Mouse (Mus musculus) forebrain, embryonic 14.5 days (tissue): ENCODE data around the gene Prokr1. TPM values are rescaled to one million over a fixed set of nuclear protein-coding genes. Genes with fewer than 3 reads are reported as not detected.
A peak's percentile ranks its signal among the peaks of the same experiment; 100 is the strongest.

Experiments
- ATAC-seq: fragments of 200-750 bp; cut with Nextera tagmentation; 2 replicates; pipeline ENCODE4 v1.8.0; 2017; ENCODE audit warnings: mild to moderate bottlenecking, moderate library complexity
- DNase-seq: peaks from one replicate; pipeline ENCODE4 v3.0.0-alpha.2; 2015; ENCODE audit warnings: low spot score
- H3K27ac ChIP-seq: fragments of 300-500 bp; sonication (generic); 2 replicates; pipeline ENCODE4 v1.5.1; 2014; ENCODE audit warnings: low read depth, mild to moderate bottlenecking, control low read depth, low read length, moderate library complexity
- H3K27me3 ChIP-seq: fragments of 300-500 bp; sonication (generic); replicated peaks from 2 replicates; pipeline ENCODE4 v1.6.1; 2014; ENCODE audit warnings: low read length, control low read depth, mixed read lengths; ENCODE audit not compliant: control insufficient read depth, insufficient read depth
- H3K36me3 ChIP-seq: fragments of 300-500 bp; sonication (generic); 2 replicates; pipeline ENCODE4 v1.6.1; 2014; ENCODE audit warnings: low read length, control low read depth; ENCODE audit not compliant: control insufficient read depth, insufficient read depth
- H3K4me1 ChIP-seq: fragments of 300-500 bp; sonication (generic); 2 replicates; pipeline ENCODE4 v1.6.1; 2014; ENCODE audit warnings: antibody characterized with exemption, low read length, control low read depth; ENCODE audit not compliant: control insufficient read depth, insufficient read depth
- H3K4me2 ChIP-seq: fragments of 300-500 bp; sonication (generic); 2 replicates; pipeline ENCODE4 v1.6.1; 2014; ENCODE audit warnings: mild to moderate bottlenecking, control low read depth, low read length
- H3K4me3 ChIP-seq: fragments of 300-500 bp; sonication (generic); 2 replicates; pipeline ENCODE4 v1.5.1; 2014; ENCODE audit warnings: low read depth, low read length, control low read depth
- H3K9ac ChIP-seq: fragments of 300-500 bp; sonication (generic); 2 replicates; pipeline ENCODE4 v1.6.1; 2014; ENCODE audit warnings: mild to moderate bottlenecking, low read length, control low read depth, moderate library complexity
- H3K9me3 ChIP-seq: fragments of 300-500 bp; sonication (generic); replicated peaks from 2 replicates; pipeline ENCODE4 v1.6.1; 2016; ENCODE audit warnings: low read length, control low read depth, mixed read lengths; ENCODE audit not compliant: control insufficient read depth
- WGBS: fragments of 180-500 bp; shearing (Covaris S2); extraction: QIAGEN DNeasy Blood & Tissue Kit; methylation state at CpG from one replicate; pipeline ENCODE4 v1.1.7; 2014; 5-methylcytosine and 5-hydroxymethylcytosine counted together
- polyA plus RNA-seq: library from polyadenylated mRNA; unstranded; fragments of >200 nt; fragmentation: Nextera tagmentation; extraction: Ambion mirVana; gene quantifications from 2 replicates; pipeline ENCODE4 v1.2.1, GENCODE M21; 2014

Prokr1 gene
- polyA plus RNA-seq, 1 experiment from 2014 or later = 3.1 TPM

- DNase-seq (peak; percentile 68), ATAC-seq (peak; percentile 71)
- no peak overlapping the region for H3K9ac ChIP-seq
- 54% methylated on average over 11 of the region's 11 CpGs for WGBS
- H3K36me3 ChIP-seq = no peaks in the 10 kb centered on the region
- H3K4me2 ChIP-seq = peak overlapping the region; percentile 17; the same call in 1 of the 2 replicates
- no peaks in the 10 kb centered on the region for H3K27me3 ChIP-seq
- no peak overlapping the region for H3K4me3 ChIP-seq
- H3K4me1 ChIP-seq = no peaks in the 10 kb centered on the region
- 0 out of 2 replicates have a peak overlapping the region, but pooled peaks have one; percentile 14 for H3K27ac ChIP-seq
- H3K9me3 ChIP-seq = no peaks in the 10 kb centered on the region
Measured at GRCm38 (mm10) chr6:87614794-87615695, 24.5 kb upstream of the Prokr1 start.

- ATAC-seq = no peak
- Histone ChIP-seq H3K4me2 (no peak overlapping the region), H3K36me3 (no peaks in the 10 kb centered on the region), H3K4me3 (no peak overlapping the region), H3K27me3 (no peaks in the 10 kb centered on the region), H3K4me1 (peaks cover 5% of the 10 kb centered on the region), H3K27ac (no peak overlapping the region), H3K9ac (no peak overlapping the region), H3K9me3 (no peaks in the 10 kb centered on the region)
- peak; percentile 79 for DNase-seq
Measured at GRCm38 (mm10) chr6:87599825-87600224, 9.3 kb upstream of the Prokr1 start.

- DNase-seq (peak; percentile 91), ATAC-seq (peak; percentile 95)
- H3K27ac ChIP-seq = peak overlapping the region; percentile 6; the same call in 1 of the 2 replicates
Measured at GRCm38 (mm10) chr6:87597116-87597833, 6.7 kb upstream of the Prokr1 start.

GRCm38 (mm10) chr6:87594188-87594587 lies 3.6 kb upstream of the Prokr1 start:
- Histone ChIP-seq H3K27ac (no peak overlapping the region), H3K27me3 (no peaks in the 10 kb centered on the region), H3K4me1 (peaks cover 11% of the 10 kb centered on the region), H3K36me3 (no peaks in the 10 kb centered on the region), H3K4me3 (no peak overlapping the region), H3K9ac (no peak overlapping the region), H3K9me3 (no peaks in the 10 kb centered on the region), H3K4me2 (no peak overlapping the region)
- 85% methylated on average over 6 of the region's 6 CpGs for WGBS
- ATAC-seq (no peak), DNase-seq (no peak)

More at GRCm38 (mm10) chr6:87597116-87597833, 6.7 kb upstream of the Prokr1 start:
- Histone ChIP-seq H3K4me3 (no peak overlapping the region), H3K9ac (no peak overlapping the region), H3K4me2 (no peak overlapping the region), H3K27me3 (no peaks in the 10 kb centered on the region), H3K4me1 (peaks cover 5% of the 10 kb centered on the region), H3K9me3 (no peaks in the 10 kb centered on the region), H3K36me3 (no peaks in the 10 kb centered on the region)
- WGBS = 17% methylated on average over 10 of the region's 10 CpGs

GRCm38 (mm10) chr6:87589718-87590393 lies 687 bp downstream of the Prokr1 start:
- DNase-seq (peak; percentile 22), ATAC-seq (peak; percentile 27)
- Histone ChIP-seq H3K4me1 (peaks cover 9% of the 10 kb centered on the region), H3K9ac (peak overlapping the region; percentile 65), H3K27ac (no peak overlapping the region), H3K4me3 (peak overlapping the region; percentile 46), H3K4me2 (peak overlapping the region; percentile 95), H3K9me3 (no peaks in the 10 kb centered on the region), H3K36me3 (no peaks in the 10 kb centered on the region), H3K27me3 (no peaks in the 10 kb centered on the region)
- WGBS = 9% methylated on average over 12 of the region's 12 CpGs

- 78% methylated on average over 7 of the region's 7 CpGs for WGBS
- no peak for ATAC-seq
- H3K27me3 ChIP-seq = no peaks in the 10 kb centered on the region
Measured at GRCm38 (mm10) chr6:87583991-87584390, 6.6 kb downstream of the Prokr1 start.

GRCm38 (mm10) chr6:87583183-87583611 lies 7.3 kb downstream of the Prokr1 start:
- Histone ChIP-seq H3K9ac (no peak overlapping the region), H3K4me3 (no peak overlapping the region), H3K4me1 (no peaks in the 10 kb centered on the region), H3K36me3 (0 out of 2 replicates have a peak, but pooled peaks cover 5% of the 10 kb centered on the region), H3K27me3 (no peaks in the 10 kb centered on the region), H3K4me2 (no peak overlapping the region), H3K27ac (no peak overlapping the region), H3K9me3 (no peaks in the 10 kb centered on the region)
- DNase-seq = no peak
- ATAC-seq = no peak
- 94% methylated on average over 1 of the region's 1 CpGs for WGBS

More at GRCm38 (mm10) chr6:87583991-87584390, 6.6 kb downstream of the Prokr1 start:
- H3K4me3 ChIP-seq = no peak overlapping the region
- no peaks in the 10 kb centered on the region for H3K4me1 ChIP-seq
- H3K9me3 ChIP-seq = no peaks in the 10 kb centered on the region
- H3K27ac ChIP-seq = no peak overlapping the region
- DNase-seq = no peak
- no peak overlapping the region for H3K4me2 ChIP-seq
- 0 out of 2 replicates have a peak, but pooled peaks cover 5% of the 10 kb centered on the region for H3K36me3 ChIP-seq
- H3K9ac ChIP-seq = no peak overlapping the region

GRCm38 (mm10) chr6:87582456-87582855 lies 8.1 kb downstream of the Prokr1 start:
- DNase-seq = no peak
- WGBS = 77% methylated on average over 6 of the region's 6 CpGs
- Histone ChIP-seq H3K4me2 (no peak overlapping the region), H3K36me3 (0 out of 2 replicates have a peak, but pooled peaks cover 5% of the 10 kb centered on the region), H3K4me3 (no peak overlapping the region), H3K9ac (no peak overlapping the region), H3K4me1 (no peaks in the 10 kb centered on the region), H3K27ac (no peak overlapping the region), H3K27me3 (no peaks in the 10 kb centered on the region), H3K9me3 (no peaks in the 10 kb centered on the region)
- no peak for ATAC-seq
